Mouse (Mus musculus) bone marrow, adult 2 months (tissue): ENCODE results near the gene Fgfr2. TPM values are rescaled to one million over a fixed set of nuclear protein-coding genes. Genes with fewer than 3 reads are reported as not detected.
"Not testable (repeated sequence)": the region's sequence is repeated elsewhere in the genome, so short reads cannot be mapped to it uniquely, and the experiment has no call there.

Experiments used
- H3K27ac ChIP-seq: fragments of 200-500 bp; 2 replicates; pipeline ENCODE4 v1.5.1; 2012; ENCODE audit warnings: low read depth, mild to moderate bottlenecking, control low read depth, inconsistent platforms, low read length; ENCODE audit not compliant: control insufficient read depth, poor library complexity, insufficient read depth
- H3K4me1 ChIP-seq: fragments of 200-500 bp; 2 replicates; pipeline ENCODE4 v1.6.1; 2011; ENCODE audit warnings: low read length; ENCODE audit not compliant: control insufficient read depth, insufficient read depth
- H3K4me3 ChIP-seq: fragments of 200-500 bp; replicated peaks from 2 replicates; pipeline ENCODE3; 2011; ENCODE audit warnings: mild to moderate bottlenecking, low read depth, low read length, control low read depth; ENCODE audit not compliant: control insufficient read depth
- CTCF ChIP-seq: fragments of 200-500 bp; IDR thresholded peaks from 2 replicates; pipeline ENCODE4 v1.5.1; 2011; ENCODE audit warnings: low read length, control low read depth; ENCODE audit not compliant: control insufficient read depth, insufficient read depth
- POLR2A ChIP-seq: fragments of 200-500 bp; IDR thresholded peaks from 2 replicates; pipeline ENCODE4 v1.6.1; 2011; ENCODE audit warnings: low read depth, mild to moderate bottlenecking, control low read depth, low read length, borderline replicate concordance; ENCODE audit not compliant: control insufficient read depth
- whole genome bisulfite sequencing: fragments of 180-500 bp; shearing (Covaris S2); methylation state at CpG from one replicate; pipeline ENCODE4 v1.1.7; 2018; 5-methylcytosine and 5-hydroxymethylcytosine counted together
- polyA plus RNA-seq: library from polyadenylated mRNA; stranded (reverse); fragments of >200 nt; gene quantifications from 2 replicates; pipeline ENCODE4 v1.2.4, GENCODE M21; 2011; ENCODE audit warnings: low replicate concordance; ENCODE audit not compliant: missing spikeins, insufficient read depth, insufficient read length

The Fgfr2 gene
- polyA plus RNA-seq, 1 experiment: 8.2 TPM

- WGBS: 77% methylated on average over 5 of the region's 5 CpGs
- Histone ChIP-seq H3K4me1 (no peaks in the 10 kb centered on the region; the same call in 1 of the 2 replicates), H3K4me3 (no peak overlapping the region), H3K27ac (no peak overlapping the region)
- TF ChIP-seq CTCF (no peak), POLR2A (no peak)
Observed at GRCm38 (mm10) chr7:130545401-130545800, 2577.7 kb downstream of the Fgfr2 start.

DNA sequence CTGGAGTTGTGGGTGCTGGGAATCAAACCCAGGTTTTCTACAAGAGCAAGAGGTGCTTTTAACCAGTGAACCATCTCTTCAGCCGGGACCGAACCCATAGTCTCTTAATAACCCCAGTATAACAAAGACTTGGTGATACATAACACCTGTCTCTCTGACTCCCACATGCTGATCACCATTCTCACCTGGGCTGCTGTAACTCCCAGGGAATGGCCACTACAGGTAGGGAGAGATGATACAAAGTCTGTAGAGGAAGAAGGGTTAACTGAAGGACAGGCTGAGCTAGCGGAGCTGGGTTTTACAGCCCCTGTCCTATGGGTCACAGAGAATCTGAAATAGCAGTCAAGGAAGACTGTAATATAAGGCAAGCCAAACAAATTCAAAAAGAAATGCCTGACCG, 2580.0 kb downstream of the Fgfr2 start:
- Histone ChIP-seq H3K4me1 (no peaks in the 10 kb centered on the region; the same call in 1 of the 2 replicates), H3K4me3 (no peak overlapping the region), H3K27ac (no peak overlapping the region)
- TF ChIP-seq CTCF (no peak), POLR2A (no peak)
- WGBS: 91% methylated on average over 4 of the region's 4 CpGs

- H3K4me1 ChIP-seq: no peaks in the 10 kb centered on the region
- H3K4me3 ChIP-seq: no peak overlapping the region
- 88% methylated on average over 7 of the region's 7 CpGs for WGBS
- no peak for TF ChIP-seq POLR2A
- H3K27ac ChIP-seq: no peak overlapping the region
Observed at GRCm38 (mm10) chr7:130540176-130540575, 2583.0 kb downstream of the Fgfr2 start.

DNA sequence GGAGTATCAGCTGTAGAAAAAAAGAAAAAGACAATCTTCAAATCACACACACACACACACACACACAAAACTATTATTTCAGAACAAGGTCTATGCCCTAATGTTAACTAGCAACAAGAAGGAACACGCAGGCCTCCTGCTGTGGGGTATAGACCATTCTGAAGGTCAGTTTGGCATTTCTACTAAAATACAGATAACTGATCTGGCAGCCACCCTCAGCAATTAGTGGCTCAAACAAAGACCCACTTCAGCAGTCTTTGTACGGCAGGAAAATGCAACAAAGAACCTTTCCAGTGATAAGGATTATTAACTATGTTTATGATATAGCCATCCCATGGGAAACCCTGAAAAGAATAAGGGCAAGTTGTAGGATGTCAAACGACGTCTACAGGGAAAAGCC, 2586.1 kb downstream of the Fgfr2 start:
- WGBS: 89% methylated on average over 4 of the region's 4 CpGs
- H3K4me3 ChIP-seq: no peak overlapping the region
- TF ChIP-seq CTCF: no peak
- no peak for TF ChIP-seq POLR2A

GRCm38 (mm10) chr7:130535174-130535573, 2588.0 kb downstream of the Fgfr2 start:
- Histone ChIP-seq H3K4me3 (no peak overlapping the region), H3K4me1 (no peaks in the 10 kb centered on the region), H3K27ac (no peak overlapping the region)
- WGBS: 77% methylated on average over 4 of the region's 4 CpGs
- no peak for TF ChIP-seq CTCF
- no peak for TF ChIP-seq POLR2A

More for the DNA sequence above, 2586.1 kb downstream of the Fgfr2 start:
- Histone ChIP-seq H3K27ac (no peak overlapping the region), H3K4me1 (no peaks in the 10 kb centered on the region)

- Histone ChIP-seq H3K4me1 (no peaks in the 10 kb centered on the region), H3K27ac (0 out of 2 replicates have a peak overlapping the region, but pooled peaks have one; percentile 4), H3K4me3 (no peak overlapping the region)
- 27% methylated on average over 25 of the region's 25 CpGs for WGBS
- TF ChIP-seq POLR2A: no peak
- TF ChIP-seq CTCF: peak; percentile 96
Observed at GRCm38 (mm10) chr7:130533316-130534260, 2589.6 kb downstream of the Fgfr2 start.

DNA sequence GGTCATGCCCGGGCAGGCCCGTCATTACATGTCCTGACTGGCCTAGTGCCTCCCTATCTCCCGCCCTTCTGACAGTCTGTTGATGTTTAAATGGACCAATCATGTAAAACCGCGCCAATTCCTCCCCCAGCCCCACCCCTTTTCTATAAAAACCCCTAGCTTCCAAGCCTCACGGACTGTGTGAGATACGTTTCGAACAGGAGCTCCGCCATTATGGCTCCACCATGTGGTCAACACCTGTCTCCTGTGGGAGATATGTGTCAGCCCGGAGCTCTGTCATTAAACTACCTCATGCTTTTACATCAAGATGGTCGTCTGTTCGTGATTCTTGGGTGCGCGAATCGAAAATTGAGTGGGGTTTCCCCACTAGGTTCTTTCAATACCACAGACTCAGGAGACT, 2592.0 kb downstream of the Fgfr2 start:
- not testable (repeated sequence) for H3K4me1 ChIP-seq, H3K4me3 ChIP-seq, H3K27ac ChIP-seq
- WGBS: 94% methylated on average over 15 of the region's 15 CpGs

DNA sequence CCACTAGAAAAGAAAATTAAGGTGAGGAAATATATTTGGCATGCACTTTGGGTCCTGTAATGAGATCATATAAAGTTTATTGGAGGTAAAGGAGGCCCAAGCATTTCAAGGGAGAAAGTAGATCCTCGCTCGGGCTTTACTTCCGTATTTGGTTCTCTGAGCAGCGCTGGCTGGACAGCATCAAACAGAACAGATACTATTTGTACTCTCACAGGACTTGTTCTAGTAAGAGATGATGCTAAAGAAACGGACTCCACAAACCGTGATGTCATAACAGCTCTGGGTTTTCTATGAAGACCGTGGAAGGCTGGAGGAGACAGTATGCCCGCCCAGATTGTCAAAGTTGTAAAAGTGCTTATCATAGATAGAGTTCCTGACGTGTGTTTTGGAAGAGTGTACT, 2595.8 kb downstream of the Fgfr2 start:
- 88% methylated on average over 9 of the region's 9 CpGs for WGBS
- Histone ChIP-seq H3K4me1 (no peaks in the 10 kb centered on the region; the same call in 1 of the 2 replicates), H3K4me3 (no peak overlapping the region), H3K27ac (no peak overlapping the region)
- TF ChIP-seq POLR2A (no peak), CTCF (no peak)

GRCm38 (mm10) chr7:130523451-130523850, 2599.7 kb downstream of the Fgfr2 start:
- Histone ChIP-seq H3K4me3 (no peak overlapping the region), H3K4me1 (no peaks in the 10 kb centered on the region; the same call in 1 of the 2 replicates), H3K27ac (no peak overlapping the region)
- 54% methylated on average over 8 of the region's 8 CpGs for WGBS
- no peak for TF ChIP-seq CTCF
- TF ChIP-seq POLR2A: no peak
